Mouse (Mus musculus): ENCODE measurements around the gene Plpp3.
"Not testable (repeated sequence)": the region's sequence is repeated elsewhere in the genome, so short reads cannot be mapped to it uniquely, and the experiment has no call there.

Plpp3 gene

DNA sequence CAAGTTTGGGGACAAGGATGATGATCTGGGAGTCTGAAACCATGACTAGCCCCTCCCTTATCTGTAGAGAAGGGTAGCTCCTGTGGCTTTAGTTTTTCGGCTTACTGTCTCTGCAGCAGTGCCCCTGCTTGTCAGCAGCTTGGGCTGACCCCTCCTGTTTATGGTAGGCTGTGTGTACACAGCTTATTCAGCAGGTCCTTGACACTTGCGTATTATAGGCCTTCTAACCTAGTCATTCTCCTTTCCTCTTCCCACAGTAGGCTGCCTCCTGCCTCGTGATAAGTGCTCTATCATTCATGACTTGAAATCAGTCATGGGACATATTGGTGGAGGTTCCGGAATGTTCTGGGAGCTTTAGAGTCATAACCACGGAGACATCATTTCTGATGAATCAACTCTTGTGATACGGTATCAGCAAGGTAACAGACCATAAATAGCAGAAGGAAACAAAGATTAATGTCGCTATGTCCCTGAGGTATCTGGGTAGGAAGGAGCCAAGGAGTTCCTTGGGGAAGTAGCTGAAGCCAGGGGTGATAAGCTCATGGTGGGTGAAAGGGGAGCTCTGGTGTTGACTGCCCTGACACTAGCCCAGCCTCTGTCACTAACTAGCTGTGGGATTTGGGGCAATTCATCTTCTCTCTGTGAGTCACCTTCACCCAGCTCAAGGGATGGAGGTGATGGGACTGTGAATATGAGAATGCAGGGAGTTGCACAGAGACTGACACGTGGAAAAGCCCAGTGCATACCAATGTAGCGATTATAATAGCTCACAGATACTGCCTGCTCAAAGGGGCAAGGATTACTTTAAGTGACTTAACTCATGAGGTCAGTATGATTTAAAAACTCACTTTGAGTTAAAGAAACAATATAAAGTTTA lies 104.0 kb downstream of the Plpp3 start:
- no peak for DNase-seq (ENCODE audit: low spot score)

DNA sequence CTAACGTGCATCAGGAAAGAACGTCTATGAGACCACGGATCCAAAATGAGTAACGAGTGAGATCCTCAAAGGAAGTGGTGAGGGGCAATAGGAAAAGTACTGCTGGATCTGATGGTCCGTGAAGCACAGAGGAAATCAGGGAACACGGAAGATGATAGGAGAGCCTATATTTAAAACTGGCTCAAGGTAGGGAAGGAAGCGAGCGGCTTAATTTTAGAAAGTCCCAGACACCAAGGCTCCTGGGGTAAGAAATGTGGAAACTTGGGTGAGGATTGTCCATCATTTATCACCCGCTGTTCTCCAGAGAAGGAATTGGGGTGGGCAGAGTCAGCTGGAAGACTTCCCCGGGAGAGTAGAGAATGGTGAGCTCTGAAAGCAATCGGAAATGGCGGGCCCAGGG lies 105.2 kb downstream of the Plpp3 start:
- DNase-seq (ENCODE audit: low spot score): no peak

DNA sequence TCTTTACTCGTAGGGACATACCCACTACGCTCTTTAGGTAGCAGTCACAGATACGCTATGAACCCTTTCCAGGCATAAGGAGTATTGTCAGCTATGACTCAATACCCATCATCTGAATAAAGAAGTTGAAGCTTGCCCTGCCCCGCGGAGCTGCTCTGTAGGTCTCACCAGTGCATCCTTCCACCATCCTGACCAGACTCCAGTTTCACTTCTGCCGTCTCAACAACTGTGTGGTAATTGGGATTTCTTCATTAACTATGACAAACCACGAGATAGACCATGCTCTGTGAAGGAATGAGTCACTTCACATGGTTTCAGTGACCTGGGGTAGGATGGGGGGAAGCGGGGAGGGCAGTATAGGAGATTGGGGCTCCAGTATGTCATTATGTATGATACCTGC lies 106.5 kb downstream of the Plpp3 start:
- DNase-seq (ENCODE audit: low spot score): no peak

DNA sequence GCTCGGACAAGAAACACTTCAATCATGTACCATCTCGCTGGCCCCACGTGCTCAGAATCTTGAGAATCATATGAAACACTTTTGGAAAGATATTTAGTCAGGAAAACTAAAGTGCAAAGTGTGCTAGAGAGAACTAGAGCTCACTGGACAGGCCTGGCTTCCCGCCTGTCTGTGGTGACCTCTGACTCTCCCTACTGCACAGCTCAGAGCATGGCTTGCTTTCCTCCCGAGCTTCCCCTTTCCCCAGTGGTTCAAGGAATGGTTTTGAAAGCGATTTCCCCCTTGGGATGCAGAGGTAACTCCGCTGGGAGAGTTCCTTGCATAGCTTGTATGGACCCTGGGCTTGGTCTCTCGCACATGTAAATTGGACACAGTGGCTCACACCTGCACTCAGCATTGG lies 107.9 kb downstream of the Plpp3 start:
- DNase-seq (ENCODE audit: low spot score): no peak

GRCm38 (mm10) chr4:105265678-105266077 lies 108.5 kb downstream of the Plpp3 start:
- DNase-seq (ENCODE audit: low spot score): no peak

DNA sequence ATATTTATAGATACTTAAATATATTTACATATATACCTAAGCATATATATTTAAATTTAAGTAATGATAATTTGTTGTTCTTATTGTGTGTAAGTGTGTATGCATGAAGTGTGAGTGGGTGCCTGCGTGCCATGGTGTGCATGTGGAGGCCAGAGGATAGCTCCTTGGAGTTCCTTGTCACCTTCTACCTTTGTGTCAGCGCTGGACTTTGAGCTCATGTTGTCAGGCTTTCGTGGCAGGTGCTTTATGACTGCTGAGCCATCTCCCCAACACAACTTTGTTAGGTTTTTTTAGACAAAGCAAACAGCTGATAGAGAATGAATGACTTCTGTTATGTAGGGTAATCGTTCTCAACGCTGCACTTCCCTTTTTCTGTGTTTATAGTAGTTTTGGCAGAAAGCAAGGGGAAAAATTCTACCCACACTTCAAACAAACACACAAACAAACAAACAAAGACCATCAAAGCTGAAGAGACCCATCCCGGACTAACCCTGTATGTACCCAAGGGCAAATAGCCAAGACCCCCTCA lies 111.1 kb downstream of the Plpp3 start:
- no peak for DNase-seq (ENCODE audit: low spot score)

GRCm38 (mm10) chr4:105269398-105269797 lies 112.3 kb downstream of the Plpp3 start:
- not testable (repeated sequence) for DNase-seq (ENCODE audit: low spot score)

- DNase-seq (ENCODE audit: low spot score): no peak
These were observed 114.0 kb downstream of the Plpp3 start for GRCm38 (mm10) chr4:105271166-105271565.

DNA sequence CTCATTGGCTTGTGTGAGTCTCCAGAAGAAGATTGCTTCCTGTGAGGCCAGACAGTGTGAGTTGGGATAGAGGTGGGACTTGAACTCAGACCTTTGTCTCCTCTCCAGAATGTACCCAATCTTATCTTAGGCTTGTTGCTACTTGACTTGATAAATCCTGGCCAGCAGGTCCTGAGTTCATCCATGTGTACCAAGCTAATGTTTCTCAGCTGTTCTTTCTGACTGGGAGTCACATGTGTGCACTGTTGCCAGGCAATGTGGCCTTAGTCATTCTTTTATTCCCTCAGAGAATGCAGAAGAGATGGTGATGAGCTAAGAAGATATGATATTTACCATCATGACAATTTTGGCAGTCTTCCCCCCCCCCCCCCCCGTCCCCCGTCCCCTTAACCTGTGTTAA lies 115.9 kb downstream of the Plpp3 start:
- DNase-seq (ENCODE audit: low spot score): no peak

DNA sequence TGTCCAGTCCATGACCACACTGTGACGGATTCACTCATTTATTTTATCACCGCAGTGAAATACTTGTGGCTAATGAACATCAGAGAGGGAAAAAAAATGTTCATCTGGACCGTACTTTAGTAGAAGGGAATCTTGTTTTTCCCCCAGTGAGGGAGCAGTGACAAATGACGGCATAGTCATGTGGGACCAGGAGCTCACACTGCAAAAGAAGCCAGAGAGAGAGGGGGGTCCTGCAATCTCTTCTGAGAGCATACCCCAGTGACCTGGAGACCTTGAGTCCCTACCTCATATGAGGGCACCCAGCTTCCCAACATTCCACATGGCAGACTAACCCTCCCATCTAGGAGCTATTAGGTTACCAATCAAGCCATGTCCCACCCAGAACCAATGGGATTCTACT lies 116.3 kb downstream of the Plpp3 start:
- no peak for DNase-seq (ENCODE audit: low spot score)

- no peak for DNase-seq (ENCODE audit: low spot score)
These were observed 118.5 kb downstream of the Plpp3 start for GRCm38 (mm10) chr4:105275616-105276015.

DNA sequence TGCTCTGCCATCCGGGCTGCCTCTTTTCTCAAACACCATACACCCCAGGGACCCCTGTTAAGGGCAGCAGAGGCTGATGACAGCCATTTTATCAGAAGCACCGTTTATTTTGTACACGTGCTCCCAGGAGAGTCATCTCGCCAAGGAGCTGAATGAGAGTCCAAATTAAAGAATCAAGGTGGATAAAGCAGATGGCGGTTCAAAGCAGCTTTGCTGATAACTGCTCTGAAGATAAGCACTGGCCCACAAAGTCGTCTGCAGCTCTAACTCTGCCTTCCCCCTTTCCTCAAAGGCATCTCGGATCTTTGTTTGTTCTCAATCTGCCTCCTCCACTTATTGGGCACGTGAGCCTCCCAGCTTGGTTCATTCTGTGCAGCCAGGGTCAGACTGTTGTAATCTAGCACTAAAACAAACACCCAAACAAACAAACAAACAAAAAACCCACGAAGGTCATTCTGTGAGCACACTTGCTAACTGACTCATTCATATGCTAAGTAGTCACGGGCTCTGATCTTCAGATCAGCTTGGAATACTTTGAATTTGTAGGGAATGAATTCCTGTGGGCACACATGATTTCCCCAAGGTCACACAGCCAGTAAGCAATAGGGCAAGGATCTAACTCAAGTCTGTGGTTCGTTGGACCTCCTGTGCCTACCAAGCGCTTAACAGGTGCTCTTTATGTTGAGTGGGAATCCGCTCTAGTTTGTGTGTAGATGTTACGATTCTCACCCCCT lies 119.1 kb downstream of the Plpp3 start:
- DNase-seq (ENCODE audit: low spot score): no peak

- DNase-seq (ENCODE audit: low spot score): no peak
These were observed 121.0 kb downstream of the Plpp3 start for GRCm38 (mm10) chr4:105278161-105278560.

GRCm38 (mm10) chr4:105278571-105279410 lies 121.6 kb downstream of the Plpp3 start:
- no peak for DNase-seq (ENCODE audit: low spot score)

DNA sequence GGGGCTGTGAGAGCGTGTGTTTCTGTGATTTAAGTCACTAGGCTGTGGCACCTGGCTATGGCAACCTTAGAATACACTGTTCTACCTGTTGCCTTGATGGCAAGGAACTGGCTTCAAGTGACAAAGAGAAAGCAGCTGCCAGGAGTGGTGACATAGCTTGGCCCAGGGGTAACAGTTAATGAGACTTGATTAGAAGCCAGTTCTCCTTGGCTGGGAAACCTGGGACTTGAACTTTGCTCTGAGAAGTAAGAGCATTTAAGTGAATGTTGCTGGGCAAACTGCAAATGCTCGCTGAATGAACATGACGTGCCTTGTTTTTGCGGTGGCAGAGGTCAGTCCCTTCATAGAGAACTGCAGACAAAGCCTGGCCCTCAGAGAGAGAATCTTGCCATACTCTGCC lies 122.7 kb downstream of the Plpp3 start:
- no peak for DNase-seq (ENCODE audit: low spot score)

- no peak for DNase-seq (ENCODE audit: low spot score)
These were observed 124.6 kb downstream of the Plpp3 start for GRCm38 (mm10) chr4:105281751-105282231.

Data from T-cell, adult 2 months (primary cell).